Mouse (Mus musculus): ENCODE measurements around the gene Chmp6. TPM values are rescaled to one million over a fixed set of nuclear protein-coding genes. Genes with fewer than 3 reads are reported as not detected.

Gene Chmp6
- total RNA-seq, 1 experiment from 2014 or later = 37.8 TPM

DNA sequence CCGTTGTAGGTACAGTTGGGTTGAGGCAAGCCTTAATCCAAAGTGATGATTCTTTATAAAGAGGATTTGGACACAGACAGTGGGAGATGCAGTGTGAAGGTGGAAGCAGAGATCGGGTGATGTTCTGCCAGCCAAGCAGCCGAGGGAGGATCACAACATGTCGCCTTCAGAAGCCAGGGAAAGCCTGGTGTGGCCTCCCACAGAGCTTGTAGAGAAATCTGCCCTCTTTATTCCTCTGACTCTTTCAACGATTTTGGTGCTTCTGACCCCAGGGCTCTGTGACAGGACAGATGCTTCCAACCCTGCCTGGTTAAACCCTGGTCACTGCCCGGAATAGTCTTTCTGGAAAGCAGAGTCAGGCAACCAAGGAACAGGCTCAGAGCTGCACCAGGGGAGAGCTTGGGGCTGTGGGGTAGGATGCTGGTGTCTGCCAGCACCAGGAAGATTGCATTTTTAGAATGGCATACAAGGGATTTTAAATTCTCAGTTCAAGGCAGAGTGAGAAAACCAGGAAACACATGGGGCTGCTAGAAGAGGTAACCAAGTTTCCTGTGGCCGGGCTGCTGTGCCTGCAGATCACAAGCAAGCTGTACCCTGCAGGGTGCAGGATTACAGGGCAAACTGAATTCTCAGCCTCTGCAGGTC lies 6.1 kb upstream of the Chmp6 start:
- ATAC-seq (replicated peaks; ENCODE audit: low read depth, poor library complexity, severe bottlenecking) = no peak

DNA sequence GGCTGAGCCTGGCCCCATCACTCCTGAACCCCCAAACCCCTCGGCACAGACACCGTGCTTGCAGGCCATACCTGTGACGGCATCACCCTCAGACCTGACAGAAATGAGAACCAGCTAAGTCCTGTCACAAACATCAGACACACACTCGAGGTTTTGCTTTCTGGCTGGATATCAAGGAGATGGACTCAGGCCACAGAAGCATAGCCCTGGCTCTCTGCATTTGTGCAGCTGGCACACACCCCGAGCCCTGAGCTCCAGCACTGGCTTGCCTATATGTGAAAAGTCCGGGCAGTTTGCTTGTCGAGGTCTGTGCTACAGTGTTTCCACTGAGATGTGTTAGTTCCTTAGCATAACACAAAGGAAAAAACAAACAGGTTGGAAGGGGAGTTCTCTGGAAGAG lies 5.5 kb upstream of the Chmp6 start:
- no peak for ATAC-seq (replicated peaks; ENCODE audit: low read depth, poor library complexity, severe bottlenecking)

DNA sequence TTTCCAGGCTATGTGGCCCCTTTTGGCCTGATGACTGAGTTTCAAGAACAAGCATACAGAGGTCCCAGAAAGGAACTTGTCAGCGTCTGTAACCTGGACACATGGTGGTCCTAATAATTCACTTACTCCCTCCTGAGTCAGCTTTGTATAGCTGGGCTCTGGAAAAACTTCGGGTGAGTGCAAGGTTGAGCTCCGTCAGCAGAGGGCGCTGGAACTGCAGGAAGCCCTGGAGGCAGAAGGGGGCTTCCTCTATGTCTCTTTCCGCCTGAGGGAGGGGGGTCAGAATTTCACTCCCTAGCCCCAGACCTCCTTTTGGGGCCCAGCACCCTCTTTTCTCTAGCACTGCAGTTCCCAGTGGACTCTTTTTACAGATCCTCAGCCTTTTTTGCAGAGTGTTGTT lies 3.8 kb upstream of the Chmp6 start:
- ATAC-seq (replicated peaks; ENCODE audit: low read depth, poor library complexity, severe bottlenecking) = peak; percentile 53

DNA sequence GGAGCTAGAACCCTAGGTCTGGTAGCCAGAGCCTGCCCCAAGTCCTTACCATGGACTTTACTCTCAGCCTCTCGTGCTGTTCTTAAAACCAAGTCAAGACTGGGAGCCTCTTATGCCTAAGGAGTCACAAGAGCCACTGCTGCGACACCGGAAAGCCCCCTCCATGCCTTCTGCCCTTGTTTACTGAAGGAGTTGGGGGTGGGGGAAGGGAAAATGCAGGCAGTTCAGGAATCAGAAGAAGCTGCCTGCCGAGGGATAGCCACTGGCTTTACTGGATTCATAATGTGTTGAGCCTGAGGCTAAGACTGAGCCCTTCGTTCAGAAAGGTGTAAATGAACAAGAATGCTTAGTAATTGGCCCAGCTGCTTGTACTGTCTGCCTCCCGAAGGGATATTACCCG lies 396 bp upstream of the Chmp6 start:
- ATAC-seq (replicated peaks; ENCODE audit: low read depth, poor library complexity, severe bottlenecking) = no peak

DNA sequence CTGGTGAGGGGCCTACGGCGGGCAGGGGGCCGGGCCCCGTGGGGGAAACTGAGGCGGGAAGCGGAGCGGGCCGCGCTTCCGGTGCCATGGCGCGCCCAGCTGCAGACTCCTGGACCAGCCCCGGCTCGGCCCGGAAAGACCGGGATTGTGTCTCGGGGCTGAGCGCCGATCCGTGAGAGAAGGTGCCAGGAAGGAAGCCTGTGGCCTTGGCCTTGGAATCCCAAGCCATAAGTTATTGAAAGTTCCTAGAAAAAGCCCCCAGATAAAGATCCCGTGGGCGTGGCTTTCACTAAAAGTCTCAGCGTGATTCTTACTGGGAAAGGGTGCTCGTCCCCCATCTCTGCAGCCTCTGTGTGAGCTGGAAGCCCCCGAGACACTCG lies 684 bp downstream of the Chmp6 start:
- no peak for ATAC-seq (replicated peaks; ENCODE audit: low read depth, poor library complexity, severe bottlenecking)

DNA sequence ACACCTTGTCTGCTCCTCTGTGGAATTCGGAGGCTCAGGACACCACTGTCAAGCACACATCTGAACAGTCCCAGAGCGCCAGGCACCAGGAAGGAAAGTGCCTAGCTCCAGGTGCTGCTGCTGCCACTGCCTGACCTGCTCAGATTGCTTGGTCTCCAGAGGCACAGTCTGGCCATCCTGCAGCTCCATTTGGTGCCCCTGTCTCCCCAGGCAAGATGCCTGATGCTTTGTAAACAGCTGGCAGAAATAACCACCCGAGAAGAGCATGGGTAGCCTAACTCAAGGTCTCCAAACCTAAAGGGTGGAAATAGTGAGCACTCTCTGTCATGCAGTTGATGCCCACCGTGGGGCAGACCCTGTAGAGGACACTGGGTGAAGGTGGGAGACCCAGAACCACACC lies 1.1 kb downstream of the Chmp6 start:
- no peak for ATAC-seq (replicated peaks; ENCODE audit: low read depth, poor library complexity, severe bottlenecking)

DNA sequence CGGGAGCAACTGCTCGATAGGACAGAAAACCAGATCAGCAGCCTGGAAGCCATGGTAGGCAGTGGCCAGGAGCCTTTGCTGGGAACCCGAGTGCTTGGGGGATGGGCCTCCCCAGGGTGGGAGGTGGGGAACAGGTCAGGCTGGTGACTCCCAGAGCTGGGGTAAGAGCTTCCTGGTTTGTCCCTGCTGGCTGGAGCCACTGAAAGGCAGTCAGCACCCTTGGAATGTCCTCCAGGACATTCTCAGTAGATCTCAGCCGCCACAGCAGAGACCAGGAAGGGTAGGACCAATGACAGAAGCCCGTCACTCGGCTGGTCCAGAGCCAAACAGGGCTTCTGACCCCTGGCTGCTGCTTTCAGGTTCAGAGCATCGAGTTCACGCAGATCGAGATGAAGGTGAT lies 2.4 kb downstream of the Chmp6 start:
- ATAC-seq (replicated peaks; ENCODE audit: low read depth, poor library complexity, severe bottlenecking) = no peak

DNA sequence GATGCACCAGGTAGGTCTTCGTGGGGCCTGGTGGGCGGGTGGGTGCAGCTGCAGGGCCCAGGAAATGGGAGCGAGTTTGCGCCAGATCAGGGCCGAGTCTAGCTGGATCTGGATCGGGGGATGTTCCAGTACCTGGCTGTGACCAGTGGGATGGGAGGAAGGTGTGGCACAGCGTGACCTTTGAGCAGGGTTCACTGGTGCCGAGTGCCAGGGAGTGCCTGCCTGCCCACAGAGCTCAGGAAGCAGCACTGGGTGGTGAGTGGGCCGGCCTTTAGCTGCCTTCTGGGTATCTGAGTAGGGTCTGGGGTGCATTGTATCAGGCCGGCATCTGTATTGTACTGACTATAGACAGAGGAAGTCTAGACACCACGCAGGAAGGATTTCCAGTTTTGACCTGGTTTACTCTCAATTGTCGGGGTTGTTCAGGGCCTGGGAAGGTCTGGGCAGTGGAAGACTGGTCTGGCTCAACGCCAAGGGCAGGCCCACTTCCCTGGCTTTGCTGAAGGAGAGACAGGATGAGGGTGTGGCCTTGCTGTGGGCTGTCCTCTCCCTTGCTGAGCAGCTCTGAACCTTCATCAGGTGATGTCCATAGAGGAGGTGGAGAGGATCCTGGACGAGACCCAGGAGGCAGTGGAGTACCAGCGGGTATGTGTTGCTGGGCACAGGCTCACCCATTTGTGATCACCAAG lies 3.0 kb downstream of the Chmp6 start:
- ATAC-seq (replicated peaks; ENCODE audit: low read depth, poor library complexity, severe bottlenecking) = peak; percentile 10; the same call in 1 of the 2 replicates

DNA sequence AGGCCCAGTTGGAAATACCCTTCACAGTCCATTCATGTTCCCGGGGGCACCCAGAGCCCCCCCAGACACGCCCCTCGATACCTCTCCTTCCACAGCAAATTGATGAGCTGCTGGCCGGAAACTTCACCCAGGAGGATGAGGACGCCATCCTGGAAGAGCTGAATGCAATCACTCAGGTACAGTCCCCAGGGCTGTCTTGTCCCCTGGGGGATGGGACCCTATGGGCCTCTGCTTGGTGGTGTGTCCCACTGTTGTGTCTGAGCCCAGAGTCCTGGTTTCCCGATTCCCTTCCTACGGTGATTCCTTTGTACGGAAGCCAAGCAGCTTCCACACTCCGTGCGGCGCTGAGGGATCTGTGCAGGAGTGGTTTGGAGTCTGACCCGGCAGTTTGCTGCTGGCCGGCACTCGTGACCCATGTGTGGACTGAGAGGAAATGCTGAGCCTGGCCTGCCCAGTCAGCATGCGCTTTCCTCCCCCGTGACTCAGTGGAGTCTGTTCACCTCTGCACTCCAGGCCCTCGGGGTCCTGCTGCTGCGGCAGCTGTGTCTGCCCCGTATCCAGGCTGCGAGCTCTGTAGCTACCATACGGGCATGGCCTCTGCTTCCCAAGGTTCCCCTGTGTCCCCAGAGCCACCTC lies 3.7 kb downstream of the Chmp6 start:
- ATAC-seq (replicated peaks; ENCODE audit: low read depth, poor library complexity, severe bottlenecking) = no peak

DNA sequence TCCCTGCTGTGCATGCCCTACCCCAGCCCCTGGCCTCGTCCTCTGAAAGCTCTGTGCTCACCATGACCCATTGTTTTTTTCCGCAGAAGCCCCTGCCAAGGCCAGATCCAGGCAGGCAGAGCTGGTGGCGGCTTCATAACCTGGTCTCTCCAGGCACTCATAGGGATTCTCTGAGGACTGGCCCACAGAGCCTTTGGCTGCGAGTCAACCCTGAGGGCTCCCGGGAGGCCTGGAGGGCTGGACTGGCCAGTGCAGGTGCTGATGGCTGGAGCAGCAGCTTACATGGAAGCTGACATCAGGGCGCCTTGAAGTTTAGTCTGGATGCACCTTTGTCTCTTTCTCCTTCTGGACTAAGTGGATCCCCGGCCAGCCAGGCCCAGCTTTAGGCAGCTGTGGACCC lies 5.3 kb downstream of the Chmp6 start:
- no peak for ATAC-seq (replicated peaks; ENCODE audit: low read depth, poor library complexity, severe bottlenecking)

DNA sequence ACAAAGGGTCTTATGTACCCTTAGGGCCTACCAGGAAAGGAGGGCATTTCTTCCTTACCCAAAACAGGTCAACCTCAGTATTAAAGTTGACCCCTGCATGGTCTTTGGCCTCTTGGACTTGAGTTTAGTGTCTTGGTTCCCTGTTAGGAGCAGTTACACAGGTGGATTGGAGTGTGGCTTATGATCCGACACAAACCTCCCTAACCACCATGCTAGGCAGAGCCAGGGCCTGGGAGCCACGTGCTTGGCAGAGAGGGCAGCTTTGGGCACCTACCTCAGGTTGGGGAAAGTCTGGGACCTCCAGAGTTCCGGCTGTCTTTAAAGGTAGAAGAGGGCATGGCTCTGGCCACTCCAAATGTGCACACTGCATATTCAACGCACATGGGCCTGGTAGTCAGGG lies 6.2 kb downstream of the Chmp6 start:
- ATAC-seq (replicated peaks; ENCODE audit: low read depth, poor library complexity, severe bottlenecking) = no peak

DNA sequence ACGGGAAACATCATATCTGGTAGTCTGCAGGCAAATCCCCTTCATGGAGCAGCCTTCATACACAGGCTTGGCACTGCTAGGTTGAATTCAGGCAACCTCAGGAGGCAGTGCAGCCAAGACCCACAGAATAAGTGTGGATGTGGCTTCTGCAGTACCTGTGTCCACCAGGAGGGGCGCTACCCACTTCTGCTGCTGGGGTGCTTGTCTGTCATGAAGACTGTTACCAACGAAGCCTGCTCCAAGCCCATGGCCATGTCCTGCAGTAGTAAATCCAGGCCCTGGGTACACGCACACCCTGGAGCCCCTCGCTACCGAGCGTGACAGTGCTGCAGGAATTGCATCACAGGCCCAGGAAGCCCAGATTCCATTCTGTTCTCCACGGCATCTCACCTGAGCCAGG lies 6.7 kb downstream of the Chmp6 start:
- ATAC-seq (replicated peaks; ENCODE audit: low read depth, poor library complexity, severe bottlenecking) = peak; percentile 66

DNA sequence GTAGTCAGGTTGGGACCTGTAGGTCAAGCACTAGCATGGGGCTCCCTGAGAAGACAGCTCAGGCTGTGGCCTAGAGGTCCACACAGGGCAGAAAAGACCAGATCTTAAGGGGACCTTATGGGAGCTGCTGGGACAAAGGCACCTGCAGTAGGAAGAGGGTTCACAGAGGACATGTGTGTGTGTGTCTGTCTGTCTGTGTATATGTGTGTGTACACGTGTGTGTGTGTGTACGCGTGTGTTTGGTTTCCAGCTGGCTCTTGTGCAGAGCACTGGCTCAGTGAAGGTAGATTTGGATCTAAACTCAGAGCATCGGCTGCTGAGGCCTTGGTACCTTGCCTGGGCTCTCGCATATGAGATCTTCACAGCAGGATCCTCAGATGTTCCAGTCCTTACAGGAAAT lies 7.4 kb downstream of the Chmp6 start:
- no peak for ATAC-seq (replicated peaks; ENCODE audit: low read depth, poor library complexity, severe bottlenecking)

DNA sequence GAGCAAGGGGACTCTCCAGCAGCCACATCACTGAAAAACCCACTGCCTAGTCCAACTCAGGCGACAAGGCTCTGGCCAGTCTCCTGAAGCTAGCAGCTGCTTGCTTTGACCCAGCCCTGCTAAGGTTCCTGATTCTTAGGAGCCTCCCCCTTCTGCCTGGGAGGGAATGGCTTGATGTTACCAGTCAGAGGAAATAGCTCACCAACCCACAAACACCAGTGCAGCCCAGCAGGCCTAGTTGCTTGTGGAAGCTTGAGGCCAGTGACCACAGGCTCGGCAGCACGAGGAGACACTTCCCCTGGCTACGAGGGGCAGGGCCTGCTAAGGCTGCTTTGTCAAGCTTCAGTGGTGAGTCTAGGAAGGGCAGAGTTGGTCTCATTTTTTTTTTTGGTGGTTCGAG lies 11.9 kb downstream of the Chmp6 start:
- ATAC-seq (replicated peaks; ENCODE audit: low read depth, poor library complexity, severe bottlenecking) = peak; percentile 91

DNA sequence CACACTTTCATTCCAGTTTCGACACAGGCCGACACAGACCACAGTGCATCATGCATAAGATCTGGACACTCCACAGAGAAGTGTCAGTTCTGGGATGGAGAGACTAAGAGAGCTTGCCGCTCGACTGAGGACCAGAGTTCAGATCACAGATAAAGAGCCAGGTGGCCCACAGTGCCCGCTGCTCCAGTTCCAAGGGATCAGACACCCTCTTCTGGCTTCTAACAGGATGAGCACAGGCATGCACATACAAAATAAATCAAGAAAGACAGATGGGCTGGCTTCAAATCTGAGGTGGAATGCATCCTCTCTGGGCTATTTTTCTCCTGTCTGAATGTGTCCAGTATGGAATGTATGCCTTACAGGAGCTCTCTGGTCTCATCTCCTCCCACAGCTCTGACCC lies 13.5 kb downstream of the Chmp6 start:
- no peak for ATAC-seq (replicated peaks; ENCODE audit: low read depth, poor library complexity, severe bottlenecking)

DNA sequence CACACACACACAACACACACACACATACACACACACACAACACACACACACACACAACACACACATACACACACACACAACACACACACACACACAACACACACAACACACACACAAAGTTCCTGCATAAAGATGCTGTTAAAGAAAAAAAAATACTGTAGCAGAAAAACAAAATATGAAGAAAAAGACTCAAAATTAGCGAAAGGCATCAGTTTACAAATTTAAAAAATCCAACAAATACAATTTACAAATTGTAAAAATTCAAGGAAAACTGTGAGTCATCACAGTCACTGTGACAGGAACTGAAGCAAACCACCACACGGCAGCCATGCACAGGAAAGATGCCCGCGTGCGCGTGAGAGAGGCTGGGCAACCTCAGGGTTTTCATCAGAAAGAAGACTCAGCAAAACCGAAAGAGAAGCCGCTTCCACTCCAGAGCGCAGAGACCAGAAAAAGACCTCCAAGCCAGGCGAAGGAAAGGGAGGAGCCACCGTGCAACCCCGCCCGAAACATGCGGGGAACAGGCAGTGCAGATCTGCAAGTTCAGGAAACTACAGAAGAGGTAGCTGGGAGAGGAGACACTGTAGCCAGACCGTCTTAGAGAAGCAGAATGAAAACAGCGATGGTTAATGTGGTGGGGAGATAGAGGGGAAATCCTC lies 14.9 kb downstream of the Chmp6 start:
- peak; percentile 72 for ATAC-seq (replicated peaks; ENCODE audit: low read depth, poor library complexity, severe bottlenecking)

DNA sequence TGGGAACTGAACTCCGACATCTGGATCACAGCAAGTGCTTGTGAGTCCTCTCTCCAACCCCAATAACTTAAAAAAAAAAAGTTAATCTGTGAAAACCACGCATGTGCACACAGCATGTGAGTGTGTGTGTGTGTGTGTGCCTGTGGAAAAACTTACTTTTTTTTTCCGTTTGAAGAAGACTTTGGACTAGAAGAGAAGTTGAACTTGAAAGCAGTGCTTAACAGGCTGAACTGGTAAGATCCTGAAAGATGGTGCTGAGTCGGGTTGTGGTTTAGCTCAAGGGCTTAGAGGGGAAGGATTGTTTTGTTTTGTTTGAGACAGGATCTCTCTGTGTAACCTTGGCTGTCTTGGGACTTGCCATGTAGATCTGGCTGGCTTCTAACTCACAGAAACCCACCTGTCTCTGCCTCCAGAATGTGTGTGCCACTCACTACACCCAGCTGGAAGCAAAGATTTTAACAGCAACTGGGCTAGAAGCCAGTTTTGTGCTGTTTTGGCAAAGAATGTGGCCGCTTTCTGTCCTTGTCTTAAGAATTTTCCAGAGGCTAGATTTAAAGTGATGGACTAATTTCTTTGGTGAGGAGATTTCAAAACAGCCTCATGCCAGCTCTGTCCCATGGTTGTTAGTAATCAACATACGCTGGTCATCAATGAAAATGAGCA lies 16.5 kb downstream of the Chmp6 start:
- no peak for ATAC-seq (replicated peaks; ENCODE audit: low read depth, poor library complexity, severe bottlenecking)

DNA sequence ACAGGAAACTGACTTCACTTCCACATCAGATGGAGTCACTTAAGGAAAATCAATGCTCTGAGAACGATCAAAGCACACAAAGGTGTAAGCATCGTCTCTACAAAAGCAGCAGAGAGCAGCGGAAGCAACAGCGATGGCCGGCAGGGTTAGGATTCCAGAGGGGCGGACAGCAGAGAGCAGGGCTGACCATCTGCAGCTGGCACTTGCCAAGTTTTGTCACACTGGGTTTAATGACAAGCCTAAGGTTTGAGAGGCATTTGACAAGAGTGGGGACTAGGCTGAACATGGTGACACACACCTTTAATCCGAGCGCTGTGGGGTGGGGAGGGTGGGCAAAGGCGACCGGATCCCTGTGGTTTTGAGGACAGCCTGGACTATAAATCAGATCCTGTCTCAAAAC lies 18.6 kb downstream of the Chmp6 start:
- no peak for ATAC-seq (replicated peaks; ENCODE audit: low read depth, poor library complexity, severe bottlenecking)

DNA sequence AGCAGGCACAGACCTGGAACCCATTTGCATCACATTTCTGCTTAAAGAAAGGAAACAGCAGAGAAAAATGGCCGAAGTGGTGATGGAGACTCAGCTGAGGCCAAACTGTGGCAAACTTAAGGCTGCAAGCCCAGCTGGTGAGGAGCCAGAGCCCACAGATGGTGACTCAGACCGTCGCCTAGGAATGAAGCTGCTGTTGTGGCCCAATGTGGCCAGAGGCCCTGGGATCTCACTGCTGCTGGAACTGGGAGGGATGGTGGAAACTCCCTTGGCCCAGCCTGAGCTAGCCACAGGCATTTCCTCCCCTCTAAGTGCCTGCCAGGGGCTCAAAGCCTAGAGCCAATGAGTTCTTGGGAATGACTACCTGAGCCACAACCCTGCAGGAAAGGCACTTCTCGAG lies 19.9 kb downstream of the Chmp6 start:
- no peak for ATAC-seq (replicated peaks; ENCODE audit: low read depth, poor library complexity, severe bottlenecking)

DNA sequence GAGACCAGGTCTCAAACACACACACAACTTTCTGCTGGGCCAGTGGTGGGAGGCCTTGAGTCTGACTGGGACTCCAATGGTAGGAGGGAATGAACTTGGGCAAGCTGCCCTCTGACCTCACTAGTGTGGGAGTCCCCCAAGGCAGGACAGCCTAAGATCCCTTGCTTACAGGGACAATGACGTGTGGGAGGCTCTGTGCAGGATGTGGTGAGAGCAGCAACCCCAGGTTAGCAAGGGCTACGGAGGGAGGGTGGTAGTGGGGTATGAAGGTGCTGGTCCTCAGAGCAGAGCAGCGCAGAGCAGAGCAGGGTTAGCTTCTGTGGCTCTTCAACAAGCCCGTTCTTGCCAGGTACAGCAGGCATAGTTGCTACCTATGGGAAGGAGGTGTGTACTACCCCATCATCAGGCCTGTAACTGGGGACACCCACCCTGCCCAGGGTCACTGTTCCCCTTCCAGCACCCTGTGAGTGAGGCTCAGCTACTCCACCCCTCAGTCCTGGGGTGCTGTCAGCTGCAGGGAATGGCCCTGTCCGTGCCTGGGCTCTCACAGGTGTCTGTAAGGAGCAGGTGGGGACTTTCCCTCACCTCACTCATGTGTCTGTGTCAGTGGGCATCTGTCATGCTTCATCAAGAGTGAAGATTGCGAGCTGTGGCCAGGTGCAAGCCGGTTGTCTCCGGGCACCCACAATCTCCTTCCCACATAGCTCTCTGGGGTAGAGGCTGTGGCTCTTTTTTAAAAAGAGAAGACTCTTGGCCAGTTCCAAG lies 20.8 kb downstream of the Chmp6 start:
- no peak for ATAC-seq (replicated peaks; ENCODE audit: low read depth, poor library complexity, severe bottlenecking)

Data from common myeloid progenitor, adult 5-6 weeks (primary cell).